Mouse (Mus musculus) stomach, embryonic 16.5 days (tissue): ENCODE measurements around the gene Lgr4. TPM values are rescaled to one million over a fixed set of nuclear protein-coding genes. Genes with fewer than 3 reads are reported as not detected.
A peak's percentile ranks its signal among the peaks of the same experiment; 100 is the strongest.

ENCODE experiments used
- ATAC-seq: fragments of 200-750 bp; cut with Nextera tagmentation; 2 replicates; pipeline ENCODE4 v1.8.0; 2017; ENCODE audit warnings: moderate number of reproducible peaks, moderate TSS enrichment; ENCODE audit not compliant: insufficient read depth, low FRiP score
- H3K27ac ChIP-seq: fragments of 300-500 bp; sonication (generic); 2 replicates; pipeline ENCODE4 v1.5.1; 2014; ENCODE audit warnings: low read length
- H3K27me3 ChIP-seq: fragments of 300-500 bp; sonication (generic); 2 replicates; pipeline ENCODE4 v1.6.1; 2014; ENCODE audit warnings: low read length, control low read depth, mixed read lengths; ENCODE audit not compliant: control insufficient read depth, insufficient read depth
- H3K36me3 ChIP-seq: fragments of 300-500 bp; sonication (generic); 2 replicates; pipeline ENCODE4 v1.6.1; 2014; ENCODE audit warnings: low read length; ENCODE audit not compliant: control insufficient read depth, insufficient read depth
- H3K4me1 ChIP-seq: fragments of 300-500 bp; sonication (generic); 2 replicates; pipeline ENCODE4 v1.6.1; 2014; ENCODE audit warnings: low read length, control low read depth, mixed read lengths; ENCODE audit not compliant: control insufficient read depth, insufficient read depth
- H3K4me2 ChIP-seq: fragments of 300-500 bp; sonication (generic); 2 replicates; pipeline ENCODE4 v1.6.1; 2014; ENCODE audit warnings: low read depth, low read length, mixed read lengths
- H3K4me3 ChIP-seq: fragments of 300-500 bp; sonication (generic); replicated peaks from 2 replicates; pipeline ENCODE4 v1.5.1; 2014; ENCODE audit warnings: mild to moderate bottlenecking, low read length
- H3K9ac ChIP-seq: fragments of 300-500 bp; sonication (generic); 2 replicates; pipeline ENCODE4 v1.6.1; 2014; ENCODE audit warnings: low read length
- H3K9me3 ChIP-seq: fragments of 300-500 bp; sonication (generic); replicated peaks from 2 replicates; pipeline ENCODE4 v1.6.1; 2016; ENCODE audit warnings: low read length, control low read depth; ENCODE audit not compliant: control insufficient read depth
- WGBS: fragments of 180-500 bp; shearing (Covaris S2); extraction: QIAGEN DNeasy Blood & Tissue Kit; methylation state at CpG from one replicate; pipeline ENCODE4 v1.1.7; 2014; 5-methylcytosine and 5-hydroxymethylcytosine counted together
- polyA plus RNA-seq: library from polyadenylated mRNA; unstranded; fragments of >200 nt; fragmentation: Nextera tagmentation; extraction: Ambion mirVana; gene quantifications from 2 replicates; pipeline ENCODE4 v1.2.1, GENCODE M21; 2015

Lgr4 gene
- polyA plus RNA-seq, 1 experiment from 2014 or later, result 18.2 TPM

GRCm38 (mm10) chr2:109935194-109935593 is 17.7 kb downstream of the Lgr4 start:
- WGBS, result 89% methylated on average over 3 of the region's 3 CpGs
- no peak for ATAC-seq

GRCm38 (mm10) chr2:109935754-109936409 is 18.4 kb downstream of the Lgr4 start:
- no peak overlapping the region for H3K4me3 ChIP-seq
- no peak overlapping the region for H3K9ac ChIP-seq
- H3K4me1 ChIP-seq, result peaks cover 38% of the 10 kb centered on the region
- H3K36me3 ChIP-seq, result no peaks in the 10 kb centered on the region
- no peaks in the 10 kb centered on the region for H3K27me3 ChIP-seq
- H3K27ac ChIP-seq, result peak overlapping the region; percentile 40
- H3K4me2 ChIP-seq, result 0 out of 2 replicates have a peak overlapping the region, but pooled peaks have one; percentile 5
- 54% methylated on average over 11 of the region's 11 CpGs for WGBS
- ATAC-seq, result peak; percentile 50; the same call in 1 of the 2 replicates
- no peaks in the 10 kb centered on the region for H3K9me3 ChIP-seq

More at GRCm38 (mm10) chr2:109935194-109935593, 17.7 kb downstream of the Lgr4 start:
- Histone ChIP-seq H3K4me1 (peaks cover 38% of the 10 kb centered on the region), H3K4me2 (no peak overlapping the region), H3K9ac (no peak overlapping the region), H3K4me3 (no peak overlapping the region), H3K27me3 (no peaks in the 10 kb centered on the region), H3K9me3 (no peaks in the 10 kb centered on the region), H3K27ac (no peak overlapping the region), H3K36me3 (no peaks in the 10 kb centered on the region)

GRCm38 (mm10) chr2:109936410-109936755 is 18.9 kb downstream of the Lgr4 start:
- H3K4me3 ChIP-seq, result no peak overlapping the region
- H3K36me3 ChIP-seq, result no peaks in the 10 kb centered on the region
- no peaks in the 10 kb centered on the region for H3K9me3 ChIP-seq
- no peaks in the 10 kb centered on the region for H3K27me3 ChIP-seq
- peaks cover 38% of the 10 kb centered on the region for H3K4me1 ChIP-seq
- no peak overlapping the region for H3K9ac ChIP-seq
- H3K4me2 ChIP-seq, result no peak overlapping the region
- ATAC-seq, result no peak
- WGBS, result 37% methylated on average over 2 of the region's 2 CpGs
- H3K27ac ChIP-seq, result no peak overlapping the region

GRCm38 (mm10) chr2:109941973-109942444 is 24.6 kb downstream of the Lgr4 start:
- H3K27me3 ChIP-seq, result no peaks in the 10 kb centered on the region
- no peaks in the 10 kb centered on the region for H3K9me3 ChIP-seq
- H3K36me3 ChIP-seq, result no peaks in the 10 kb centered on the region
- H3K9ac ChIP-seq, result no peak overlapping the region
- ATAC-seq, result no peak
- no peak overlapping the region for H3K4me2 ChIP-seq
- peak overlapping the region; percentile 40; the same call in 1 of the 2 replicates for H3K27ac ChIP-seq
- H3K4me1 ChIP-seq, result peaks cover 6% of the 10 kb centered on the region; the same call in 1 of the 2 replicates
- 58% methylated on average over 5 of the region's 5 CpGs for WGBS
- H3K4me3 ChIP-seq, result no peak overlapping the region

- Histone ChIP-seq H3K36me3 (no peaks in the 10 kb centered on the region), H3K4me2 (no peak overlapping the region), H3K9me3 (no peaks in the 10 kb centered on the region), H3K27me3 (no peaks in the 10 kb centered on the region), H3K27ac (no peak overlapping the region), H3K4me1 (peaks cover 6% of the 10 kb centered on the region; the same call in 1 of the 2 replicates), H3K4me3 (no peak overlapping the region), H3K9ac (no peak overlapping the region)
- ATAC-seq, result no peak
- WGBS, result 78% methylated on average over 8 of the region's 8 CpGs
These were observed 25.5 kb downstream of the Lgr4 start for GRCm38 (mm10) chr2:109942810-109943570.

GRCm38 (mm10) chr2:109944995-109945394 is 27.5 kb downstream of the Lgr4 start:
- no peak for ATAC-seq
- no peak overlapping the region for H3K4me3 ChIP-seq
- H3K4me1 ChIP-seq, result peaks cover 6% of the 10 kb centered on the region; the same call in 1 of the 2 replicates
- H3K4me2 ChIP-seq, result no peak overlapping the region
- H3K27ac ChIP-seq, result no peak overlapping the region
- no peak overlapping the region for H3K9ac ChIP-seq
- no peaks in the 10 kb centered on the region for H3K27me3 ChIP-seq
- H3K36me3 ChIP-seq, result no peaks in the 10 kb centered on the region
- 71% methylated on average over 9 of the region's 9 CpGs for WGBS
- no peaks in the 10 kb centered on the region for H3K9me3 ChIP-seq

- Histone ChIP-seq H3K9ac (no peak overlapping the region), H3K27me3 (no peaks in the 10 kb centered on the region), H3K9me3 (no peaks in the 10 kb centered on the region), H3K4me3 (no peak overlapping the region), H3K4me2 (no peak overlapping the region), H3K4me1 (peaks cover 6% of the 10 kb centered on the region; the same call in 1 of the 2 replicates), H3K27ac (no peak overlapping the region), H3K36me3 (no peaks in the 10 kb centered on the region)
- no peak for ATAC-seq
- 83% methylated on average over 4 of the region's 4 CpGs for WGBS
These were observed 28.1 kb downstream of the Lgr4 start for GRCm38 (mm10) chr2:109945532-109945931.

GRCm38 (mm10) chr2:109946426-109946825 is 29.0 kb downstream of the Lgr4 start:
- ATAC-seq, result no peak
- Histone ChIP-seq H3K9me3 (no peaks in the 10 kb centered on the region), H3K4me3 (no peak overlapping the region), H3K9ac (no peak overlapping the region), H3K4me1 (peaks cover 11% of the 10 kb centered on the region), H3K27me3 (no peaks in the 10 kb centered on the region), H3K27ac (no peak overlapping the region), H3K36me3 (no peaks in the 10 kb centered on the region), H3K4me2 (no peak overlapping the region)
- 82% methylated on average over 6 of the region's 6 CpGs for WGBS

- Histone ChIP-seq H3K4me2 (no peak overlapping the region), H3K9ac (no peak overlapping the region), H3K27me3 (no peaks in the 10 kb centered on the region), H3K4me3 (no peak overlapping the region), H3K36me3 (no peaks in the 10 kb centered on the region), H3K27ac (no peak overlapping the region), H3K4me1 (peaks cover 21% of the 10 kb centered on the region), H3K9me3 (no peaks in the 10 kb centered on the region)
- ATAC-seq, result no peak
These were observed 32.1 kb downstream of the Lgr4 start for GRCm38 (mm10) chr2:109949519-109949918.
